Mouse (Mus musculus) urinary bladder, postnatal 4 days (tissue): Measurements from ENCODE around the gene Dgat2.

Source experiments
- DNase-seq, 2 experiments: peaks; one replicate each; pipeline ENCODE4 v3.0.0; 2021 to 2022; ENCODE audit warnings: low spot score in 2 of 2

Dgat2 gene

DNA sequence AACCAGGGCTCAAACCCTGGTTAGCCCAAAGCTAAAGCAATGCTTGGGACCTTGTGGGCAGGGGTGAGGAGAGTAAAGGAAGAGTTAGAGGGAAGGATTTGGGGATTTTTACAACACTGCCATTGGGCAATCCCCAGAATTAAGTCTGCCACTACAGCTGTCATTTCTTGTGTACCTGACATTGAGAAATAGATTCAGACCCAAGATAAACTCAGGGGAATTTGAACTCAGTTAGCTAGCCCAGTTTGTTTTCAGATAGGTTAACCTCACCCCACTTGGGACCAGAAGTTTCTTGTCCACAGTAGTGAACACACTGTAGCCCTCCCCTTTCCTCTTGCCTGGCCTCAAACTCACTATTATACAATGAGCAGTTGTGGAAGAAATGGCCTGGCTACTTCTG lies 8.9 kb upstream of the Dgat2 start:
- DNase-seq: no peak

DNA sequence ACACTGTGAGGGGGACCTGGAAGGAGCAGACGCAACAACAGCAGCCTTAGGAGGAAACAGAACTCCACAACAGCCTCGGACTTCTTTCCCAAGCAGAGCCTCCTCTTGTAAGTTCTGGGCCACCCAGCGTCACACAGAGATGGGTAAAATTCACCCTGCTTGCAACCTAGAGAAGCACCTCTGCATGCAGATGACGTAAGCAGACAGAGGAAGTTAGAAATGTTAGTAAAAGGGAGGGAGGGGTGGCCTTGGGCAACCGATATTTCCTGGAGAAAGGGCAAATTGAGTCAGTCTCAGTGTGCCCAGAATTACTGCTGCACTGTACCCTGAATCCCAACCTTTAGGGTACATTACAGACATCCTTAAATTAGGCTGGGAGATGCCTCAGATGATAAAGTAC lies 7.4 kb upstream of the Dgat2 start:
- no peak for DNase-seq

DNA sequence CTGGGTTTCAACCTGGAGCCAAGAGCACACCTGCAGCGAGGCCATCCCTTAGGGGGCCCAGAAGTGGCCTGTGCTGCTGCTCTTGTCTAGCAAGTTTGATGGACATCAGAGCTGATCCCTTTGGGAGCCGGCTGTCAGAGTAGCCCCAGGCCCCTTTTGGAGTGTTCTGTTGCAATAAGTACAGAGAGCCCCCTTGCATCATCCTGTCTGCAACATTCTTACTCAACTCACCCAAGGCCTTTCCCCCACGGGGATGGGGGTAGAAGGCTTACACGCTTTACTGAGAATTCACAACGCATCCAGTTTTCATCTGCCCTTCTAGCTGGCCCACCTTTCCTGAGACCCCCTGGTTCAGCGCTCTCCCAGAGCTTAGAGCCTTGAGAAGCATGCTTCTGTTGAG lies 6.1 kb upstream of the Dgat2 start:
- no peak for DNase-seq

DNA sequence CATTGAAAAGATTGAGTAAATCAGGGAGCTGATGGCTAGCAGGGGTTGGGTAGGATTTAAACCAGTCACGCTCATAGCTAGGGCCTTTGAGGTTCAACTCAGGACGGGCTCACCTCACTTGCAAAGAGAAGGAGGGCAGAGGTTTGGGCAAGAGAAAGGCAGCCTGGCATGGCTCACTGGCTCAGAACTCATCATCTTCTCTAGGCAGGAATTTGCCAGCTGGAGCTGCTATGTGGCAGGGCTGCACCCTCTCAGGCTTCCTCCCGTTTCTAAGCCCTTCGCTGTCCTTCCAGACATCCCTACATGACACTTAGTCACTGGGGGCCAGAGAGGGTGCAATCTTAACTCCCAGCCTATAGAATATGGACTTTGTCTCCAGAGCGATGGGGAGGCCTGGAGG lies 4.9 kb upstream of the Dgat2 start:
- DNase-seq: no peak

GRCm38 (mm10) chr7:99185405-99185804 lies 2.9 kb upstream of the Dgat2 start:
- no peak for DNase-seq

- DNase-seq: no peak
These were observed 1.2 kb upstream of the Dgat2 start for GRCm38 (mm10) chr7:99183751-99184150.

DNA sequence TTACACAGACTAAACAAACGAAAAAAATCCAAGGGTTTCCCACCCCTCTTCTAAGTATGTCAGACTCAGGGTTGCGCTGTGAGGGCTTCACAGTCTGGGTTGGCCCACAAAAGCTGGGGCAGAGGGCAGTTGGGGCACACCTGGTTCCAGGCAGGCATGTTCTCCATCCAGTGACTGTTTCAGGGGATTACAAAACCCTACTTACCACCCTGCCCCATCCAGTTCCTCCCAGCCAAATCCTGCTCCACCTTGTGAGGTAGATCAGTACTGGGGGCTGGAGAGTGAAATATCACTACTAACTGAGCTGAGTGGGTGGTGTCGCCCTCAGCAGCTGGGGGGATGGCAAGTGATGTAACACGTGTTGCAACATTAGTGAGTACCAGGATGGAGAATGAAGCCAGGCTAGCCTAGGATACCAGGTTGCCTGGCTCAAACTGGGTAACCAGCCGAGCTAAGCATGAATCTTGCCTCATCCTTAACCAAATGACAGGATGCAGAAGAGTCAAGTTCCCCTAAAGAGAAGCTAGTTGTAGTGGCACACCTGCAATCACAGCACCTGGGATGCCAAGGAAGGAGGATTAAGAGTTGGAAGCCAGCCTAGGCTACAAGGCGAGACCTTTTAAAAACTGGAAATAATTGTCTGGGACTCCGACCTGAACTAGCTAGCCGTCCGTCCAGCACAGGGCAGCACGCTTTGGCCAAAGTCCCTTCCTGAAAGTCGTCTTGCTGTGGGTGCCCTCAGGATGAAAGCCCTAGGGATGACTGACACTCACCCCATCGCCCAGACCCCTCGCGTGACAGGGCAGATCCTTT lies 694 bp downstream of the Dgat2 start:
- no peak for DNase-seq

DNA sequence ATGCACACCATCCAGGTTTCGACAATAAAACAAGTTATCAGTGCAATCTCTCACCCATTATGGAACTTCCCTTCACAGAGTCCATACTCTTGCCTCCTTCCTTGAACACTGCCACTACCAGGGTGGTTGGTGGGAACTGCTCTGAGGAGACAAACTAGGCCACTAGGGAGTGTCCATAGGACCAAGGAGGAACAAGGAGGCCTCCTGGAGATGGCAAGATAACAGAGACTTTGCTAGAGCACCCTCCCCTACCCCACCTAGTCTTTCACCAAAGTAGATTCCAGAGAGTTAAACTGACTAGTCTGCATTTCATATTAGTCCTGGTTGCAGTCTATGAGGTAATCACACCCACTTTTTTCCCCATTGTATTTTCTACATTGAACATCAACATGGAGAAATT lies 2.4 kb downstream of the Dgat2 start:
- DNase-seq: no peak

- no peak for DNase-seq
These were observed 3.2 kb downstream of the Dgat2 start for GRCm38 (mm10) chr7:99179271-99179670.

GRCm38 (mm10) chr7:99177386-99177785 lies 5.1 kb downstream of the Dgat2 start:
- DNase-seq: no peak

DNA sequence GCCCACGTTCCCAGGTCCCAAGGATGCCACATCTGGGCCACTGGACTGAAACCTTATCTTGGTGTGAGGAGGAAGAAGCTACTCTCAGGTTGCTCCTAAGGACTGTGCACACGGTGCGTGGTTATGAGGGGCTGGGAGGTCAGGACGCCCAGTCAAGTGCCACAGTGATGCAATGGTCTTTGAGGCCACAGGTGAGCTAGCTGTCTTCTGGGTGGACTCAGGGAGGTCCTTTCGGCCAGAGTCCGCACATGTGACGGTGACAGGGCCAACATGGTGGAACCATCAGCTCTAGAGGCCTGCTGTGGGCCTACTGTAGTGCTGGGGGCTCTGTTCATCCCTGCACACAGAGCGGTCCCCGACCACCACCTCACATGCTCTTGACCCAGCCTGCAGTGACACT lies 6.9 kb downstream of the Dgat2 start:
- no peak for DNase-seq

DNA sequence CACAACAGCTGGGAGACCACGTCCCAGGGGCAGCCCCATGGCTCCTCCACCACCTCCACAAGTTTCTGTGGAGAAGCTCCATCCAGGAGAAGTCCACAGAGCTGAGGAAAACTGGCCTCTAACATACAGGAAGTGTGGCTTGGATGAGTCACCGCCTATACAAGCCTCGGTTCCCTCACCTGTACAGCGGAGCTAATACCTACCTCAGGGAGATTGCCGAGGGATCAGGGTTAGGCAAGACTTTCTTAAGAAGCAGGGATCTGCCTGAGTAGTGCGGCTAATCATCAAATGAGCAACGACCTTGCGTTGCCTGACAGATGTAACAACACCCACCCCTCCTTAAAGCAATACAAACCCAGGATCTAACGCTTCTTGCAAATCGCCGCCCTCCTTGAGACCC lies 7.4 kb downstream of the Dgat2 start:
- DNase-seq: no peak

GRCm38 (mm10) chr7:99174006-99174405 lies 8.5 kb downstream of the Dgat2 start:
- no peak for DNase-seq

GRCm38 (mm10) chr7:99172898-99173297 lies 9.6 kb downstream of the Dgat2 start:
- DNase-seq: no peak

DNA sequence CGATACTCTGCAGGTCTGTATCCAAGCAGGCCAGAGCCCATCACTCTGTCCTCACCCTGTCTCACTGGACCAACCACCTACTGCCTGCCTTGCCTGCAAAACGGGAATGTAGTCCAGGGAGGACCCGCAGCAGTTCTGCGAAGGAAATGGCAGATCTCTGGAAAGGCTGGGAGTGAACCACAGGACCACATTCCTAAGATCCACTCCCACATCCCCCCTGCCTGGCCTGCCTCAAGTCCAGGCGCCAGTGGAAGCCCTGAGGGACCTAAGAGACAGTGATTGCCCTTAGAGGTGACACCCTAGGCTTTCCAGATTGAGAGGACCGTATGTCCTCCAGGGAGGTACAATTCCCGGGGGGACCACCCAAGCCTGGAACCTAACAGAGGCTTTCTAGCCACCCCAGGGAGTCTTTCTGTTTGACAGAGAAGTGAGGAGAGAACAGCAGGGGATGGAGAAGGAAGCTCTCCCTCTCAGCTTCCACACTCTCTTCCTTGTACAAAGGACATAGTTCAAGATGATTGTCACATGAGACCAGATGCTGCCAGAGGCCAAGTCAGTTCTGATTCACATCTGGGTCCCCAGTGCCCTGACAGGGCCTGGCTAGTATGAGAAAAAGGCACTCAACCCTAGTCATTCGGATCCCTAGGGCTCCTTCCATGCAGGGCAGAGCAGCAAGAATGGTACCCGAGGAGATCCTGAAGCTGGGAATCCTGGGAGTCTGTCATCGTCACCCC lies 10.6 kb downstream of the Dgat2 start:
- no peak for DNase-seq

GRCm38 (mm10) chr7:99170519-99170918 lies 12.0 kb downstream of the Dgat2 start:
- DNase-seq: no peak

DNA sequence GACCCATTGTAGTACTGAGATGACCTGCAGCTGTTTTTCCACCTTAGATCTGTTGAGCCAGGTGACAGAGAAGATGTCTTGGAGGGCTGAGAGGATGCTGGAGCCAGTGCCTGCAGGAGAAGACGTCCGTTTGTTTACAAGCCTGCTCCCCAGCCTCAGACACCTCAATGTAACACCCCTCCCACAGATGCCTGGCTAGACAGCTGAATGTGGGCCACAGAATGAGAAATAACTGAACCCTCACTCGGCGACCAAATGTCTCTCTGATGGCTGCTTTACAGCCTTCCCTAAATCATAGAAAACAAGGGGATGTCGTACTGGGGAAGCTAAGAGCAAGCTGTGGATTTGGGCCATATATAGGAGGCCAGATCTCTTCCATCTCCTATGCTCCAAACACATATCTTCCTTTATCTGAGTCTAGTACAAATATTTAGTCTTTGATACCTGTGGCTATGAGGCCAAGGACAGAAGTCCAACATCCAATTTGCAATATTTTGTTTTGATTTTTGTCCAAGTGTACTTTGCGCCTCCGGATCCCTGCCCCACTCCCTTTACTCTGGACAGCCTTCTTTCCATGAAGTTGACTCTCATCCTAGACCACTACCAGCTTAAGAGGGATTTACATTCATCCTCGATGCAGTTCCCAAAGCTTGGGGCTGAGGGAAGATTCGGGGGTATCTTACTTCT lies 12.7 kb downstream of the Dgat2 start:
- DNase-seq: no peak

DNA sequence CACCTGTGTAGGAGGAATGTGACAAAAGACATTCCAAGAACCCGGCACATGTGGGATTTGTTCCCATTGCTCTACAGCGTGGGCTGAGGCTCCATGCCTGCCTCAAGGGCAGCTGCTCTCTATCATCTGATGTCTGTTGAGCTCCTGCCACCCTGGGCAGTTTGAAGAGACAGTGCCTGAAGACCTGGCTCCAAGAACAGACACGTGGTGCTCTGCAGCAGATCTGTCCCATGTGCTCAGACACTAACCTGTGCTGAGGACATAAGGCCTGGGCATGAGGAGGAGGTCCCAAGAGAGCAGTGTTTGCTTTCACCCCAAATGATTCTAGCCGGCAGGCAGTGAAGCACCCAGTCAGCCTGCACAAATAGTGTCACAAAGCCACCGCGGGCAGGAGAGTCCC lies 13.8 kb downstream of the Dgat2 start:
- DNase-seq: no peak

DNA sequence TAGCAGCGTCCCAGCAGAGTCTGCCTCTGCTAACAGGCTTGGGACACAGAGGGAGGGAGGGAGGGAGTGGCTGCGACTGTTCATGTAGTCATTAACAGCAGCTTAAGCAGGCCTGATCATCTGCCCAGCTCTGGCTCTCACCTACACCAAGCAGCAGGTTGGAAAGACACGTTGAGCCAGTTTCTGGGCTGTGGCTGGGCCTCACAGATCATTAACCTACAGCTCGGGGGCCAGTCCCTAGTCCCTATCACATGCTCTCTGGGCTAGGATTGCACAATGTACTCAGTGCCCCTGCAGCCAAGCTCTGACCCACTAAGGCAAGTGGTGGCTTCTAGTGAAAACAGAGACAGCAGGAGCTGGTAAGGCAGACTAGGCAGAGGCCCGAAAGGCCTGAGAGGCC lies 14.6 kb downstream of the Dgat2 start:
- no peak for DNase-seq

- DNase-seq: no peak
These were observed 16.4 kb downstream of the Dgat2 start for GRCm38 (mm10) chr7:99166159-99166558.

- DNase-seq: no peak
These were observed 17.6 kb downstream of the Dgat2 start for GRCm38 (mm10) chr7:99164873-99165410.

DNA sequence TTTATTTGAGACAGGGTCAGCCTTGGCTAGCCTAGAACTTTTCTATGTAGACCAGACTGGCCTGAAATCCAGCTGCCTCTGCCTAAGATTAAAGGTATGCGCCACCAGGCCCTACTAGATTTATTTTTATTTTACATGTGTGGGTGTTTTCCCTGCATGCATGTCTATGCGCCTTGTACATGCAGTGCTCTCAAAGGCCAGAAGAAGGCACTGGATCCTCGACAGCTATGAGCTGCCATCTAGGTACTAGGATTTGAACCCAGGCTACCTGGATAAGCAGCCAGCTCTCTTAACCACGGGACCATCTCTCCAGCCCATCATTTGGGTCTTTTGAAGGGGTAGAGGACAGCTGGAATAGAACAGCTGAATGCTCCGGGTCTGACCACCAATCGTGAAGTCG lies 20.1 kb downstream of the Dgat2 start:
- DNase-seq: no peak

DNA sequence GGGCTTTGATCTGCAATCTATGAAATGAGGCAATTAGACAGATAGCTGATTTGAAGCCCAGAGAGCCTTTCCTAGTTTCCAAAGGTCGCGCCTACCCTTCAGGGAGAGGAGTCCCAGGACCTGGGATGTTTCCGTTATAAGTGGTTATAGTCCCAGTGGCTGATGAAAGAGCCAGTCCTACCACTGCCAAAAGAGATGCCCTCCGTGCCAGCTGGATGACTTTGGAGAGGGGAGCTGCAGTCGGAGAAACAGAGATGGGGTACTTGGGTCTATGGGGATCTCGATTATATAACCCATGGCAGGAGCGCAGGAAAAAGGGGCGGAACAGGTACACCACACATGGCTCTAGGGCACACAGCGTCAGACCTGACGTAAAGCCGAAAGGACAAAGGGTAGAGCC lies 20.6 kb downstream of the Dgat2 start:
- DNase-seq: no peak
